Mouse (Mus musculus) cerebellum, adult 2 months (tissue): ENCODE measurements at regions not wholly inside any gene's neighbourhood (a gene's known extent, or its start where the extent isn't known, plus 50 kb on each side); places are given as distances from the start of the nearest gene placed in this dataset.

ENCODE experiments used
- DNase-seq, 2 experiments: peaks; one replicate each; pipeline ENCODE4 v3.0.0; 2021
- H3K27ac ChIP-seq: fragments of 200-500 bp; 2 replicates; pipeline ENCODE4 v1.5.1; 2012; ENCODE audit warnings: low read length, control low read depth, inconsistent platforms; ENCODE audit not compliant: insufficient read depth
- H3K27me3 ChIP-seq: fragments of 200-500 bp; 2 replicates; pipeline ENCODE4 v1.6.1; 2012; ENCODE audit warnings: inconsistent platforms, mild to moderate bottlenecking, low read length, moderate library complexity; ENCODE audit not compliant: control insufficient read depth, insufficient read depth
- H3K4me1 ChIP-seq: fragments of 200-500 bp; 2 replicates; pipeline ENCODE4 v1.6.1; 2011; ENCODE audit warnings: low read length; ENCODE audit not compliant: control insufficient read depth, insufficient read depth
- H3K4me3 ChIP-seq: fragments of 200-500 bp; replicated peaks from 2 replicates; pipeline ENCODE3; 2011; ENCODE audit warnings: mild to moderate bottlenecking, low read depth, low read length, control low read depth; ENCODE audit not compliant: insufficient read depth
- CTCF ChIP-seq: fragments of 200-500 bp; IDR thresholded peaks from 2 replicates; pipeline ENCODE4 v1.5.1; 2011; ENCODE audit warnings: low read depth, mild to moderate bottlenecking, control low read depth, low read length, moderate library complexity, borderline replicate concordance; ENCODE audit not compliant: insufficient read depth
- POLR2A ChIP-seq: fragments of 200-500 bp; IDR thresholded peaks from 2 replicates; pipeline ENCODE4 v1.6.1; 2011; ENCODE audit warnings: low read length, control low read depth, borderline replicate concordance; ENCODE audit not compliant: insufficient read depth
- WGBS: fragments of 180-500 bp; shearing (Covaris S2); methylation state at CpG from one replicate; pipeline ENCODE4 v1.1.7; 2018; 5-methylcytosine and 5-hydroxymethylcytosine counted together

GRCm38 (mm10) chr9:25655767-25656513 is 174.6 kb downstream of the Eepd1 start:
- TF ChIP-seq CTCF, result peak; percentile 38; the same call in 1 of the 2 replicates
- no peak for TF ChIP-seq POLR2A
- Histone ChIP-seq H3K4me3 (no peak overlapping the region), H3K27me3 (no peaks in the 10 kb centered on the region), H3K27ac (no peak overlapping the region), H3K4me1 (no peaks in the 10 kb centered on the region)
- DNase-seq, result peak; percentile 12 to 22
- 3% methylated on average over 3 of the region's 3 CpGs for WGBS

DNA sequence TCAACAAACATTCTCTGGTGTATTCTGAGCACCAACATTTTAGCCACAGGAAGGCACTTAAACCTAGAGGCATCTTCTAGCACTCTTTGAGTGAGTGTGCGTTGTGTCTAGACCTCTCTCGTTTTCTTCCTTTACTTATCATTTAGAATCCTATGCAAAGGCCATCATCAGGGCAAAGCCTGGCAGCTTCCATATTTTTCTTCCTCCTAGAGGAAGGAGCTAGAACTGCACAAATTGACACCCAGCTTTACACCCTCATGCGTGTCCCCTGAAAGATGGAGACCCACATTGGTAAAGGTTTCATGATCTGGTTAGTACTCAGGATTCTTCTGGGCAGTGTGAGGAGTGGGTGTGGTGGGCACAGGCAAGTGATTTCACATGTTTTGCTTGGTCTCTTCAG is 175.2 kb downstream of the Eepd1 start:
- TF ChIP-seq POLR2A (no peak), CTCF (no peak)
- 95% methylated on average over 3 of the region's 3 CpGs for WGBS
- Histone ChIP-seq H3K4me1 (no peaks in the 10 kb centered on the region), H3K4me3 (no peak overlapping the region), H3K27me3 (no peaks in the 10 kb centered on the region), H3K27ac (no peak overlapping the region)
- DNase-seq, result no peak

- no peak for DNase-seq
- no peaks in the 10 kb centered on the region for H3K27me3 ChIP-seq
- no peak for TF ChIP-seq POLR2A
- no peak for TF ChIP-seq CTCF
- 87% methylated on average over 4 of the region's 4 CpGs for WGBS
- H3K4me3 ChIP-seq, result no peak overlapping the region
- H3K27ac ChIP-seq, result no peak overlapping the region
- no peaks in the 10 kb centered on the region for H3K4me1 ChIP-seq
Measured at GRCm38 (mm10) chr9:25683635-25684333, 202.4 kb downstream of the Eepd1 start.

- Histone ChIP-seq H3K4me1 (no peaks in the 10 kb centered on the region), H3K27me3 (no peaks in the 10 kb centered on the region), H3K4me3 (no peak overlapping the region), H3K27ac (no peak overlapping the region)
- no peak for TF ChIP-seq POLR2A
- TF ChIP-seq CTCF, result peak; percentile 74
- WGBS, result 24% methylated on average over 5 of the region's 5 CpGs
- peak; percentile 19 to 20 for DNase-seq
Measured at GRCm38 (mm10) chr9:25693632-25694031, 212.3 kb downstream of the Eepd1 start.

DNA sequence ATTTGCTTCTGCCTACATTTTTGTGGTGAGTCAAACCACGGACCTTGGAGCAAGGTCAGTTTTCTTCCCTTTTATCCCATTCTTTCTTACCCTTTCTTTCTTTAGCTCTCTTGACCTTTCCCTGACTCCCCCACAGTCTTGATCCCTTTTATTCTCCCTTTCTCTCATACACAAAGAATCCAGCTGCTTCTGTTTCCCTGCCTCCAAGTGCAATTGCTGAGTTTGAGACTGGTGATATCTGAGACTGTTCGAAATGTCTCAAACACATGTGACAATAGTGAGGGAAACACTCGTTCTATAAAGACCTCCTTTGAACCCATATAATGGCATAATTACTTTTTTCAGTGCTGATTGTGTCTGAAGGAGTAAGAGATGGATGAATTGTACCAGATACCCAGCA is 213.7 kb downstream of the Eepd1 start:
- H3K4me3 ChIP-seq, result no peak overlapping the region
- TF ChIP-seq CTCF (no peak), POLR2A (no peak)
- no peaks in the 10 kb centered on the region for H3K4me1 ChIP-seq
- H3K27ac ChIP-seq, result no peak overlapping the region
- DNase-seq, result no peak
- H3K27me3 ChIP-seq, result no peaks in the 10 kb centered on the region
- 37% methylated on average over 3 of the region's 3 CpGs for WGBS

GRCm38 (mm10) chr9:25713636-25714035 is 232.3 kb downstream of the Eepd1 start:
- H3K4me3 ChIP-seq, result no peak overlapping the region
- H3K4me1 ChIP-seq, result no peaks in the 10 kb centered on the region
- no peak for DNase-seq
- no peak for TF ChIP-seq POLR2A
- no peak for TF ChIP-seq CTCF
- no peak overlapping the region for H3K27ac ChIP-seq
- H3K27me3 ChIP-seq, result no peaks in the 10 kb centered on the region

DNA sequence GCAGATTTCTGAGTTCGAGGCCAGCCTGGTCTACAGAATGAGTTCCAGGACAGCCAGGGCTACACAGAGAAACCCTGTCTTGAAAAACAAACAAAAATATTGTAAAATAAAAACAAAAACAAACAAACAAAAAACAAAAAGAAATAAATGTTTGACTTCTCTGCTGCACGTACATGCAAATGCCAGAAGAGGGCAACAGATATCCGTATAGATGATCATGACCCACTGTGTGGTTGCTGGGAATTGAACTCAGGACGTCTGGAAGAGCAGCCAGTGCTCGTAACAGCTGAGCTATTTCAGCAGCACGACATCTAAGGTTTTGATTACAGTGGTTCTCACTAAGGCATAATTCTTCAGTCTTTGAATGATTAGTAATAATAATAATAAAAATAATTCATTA is 262.8 kb downstream of the Eepd1 start:
- no peaks in the 10 kb centered on the region for H3K4me1 ChIP-seq
- H3K4me3 ChIP-seq, result no peak overlapping the region
- no peak for DNase-seq
- 68% methylated on average over 6 of the region's 6 CpGs for WGBS
- H3K27ac ChIP-seq, result no peak overlapping the region
- peak; percentile 18; the same call in 1 of the 2 replicates for TF ChIP-seq CTCF
- TF ChIP-seq POLR2A, result no peak
- no peaks in the 10 kb centered on the region for H3K27me3 ChIP-seq

DNA sequence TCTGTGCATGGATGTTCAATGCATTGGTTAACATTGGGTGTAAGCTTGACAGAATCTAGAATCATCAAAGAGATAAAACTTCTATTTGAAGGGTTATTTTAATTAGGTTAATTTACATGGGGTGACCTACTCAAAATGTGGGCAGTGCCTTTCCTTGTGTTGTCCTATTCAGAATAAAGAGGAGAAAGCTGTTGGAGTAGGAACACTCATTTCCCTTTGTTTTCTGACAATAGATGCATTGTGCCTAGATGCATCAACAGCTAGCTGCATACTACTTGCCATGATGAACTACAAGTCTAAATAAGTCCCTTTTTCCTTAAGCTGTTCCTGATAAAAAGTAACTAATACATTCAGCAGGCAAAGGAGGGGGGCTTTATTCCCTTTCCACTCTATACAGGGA is 269.8 kb downstream of the Eepd1 start:
- Histone ChIP-seq H3K27me3 (no peaks in the 10 kb centered on the region), H3K27ac (no peak overlapping the region), H3K4me1 (no peaks in the 10 kb centered on the region), H3K4me3 (no peak overlapping the region)
- TF ChIP-seq POLR2A (no peak), CTCF (no peak)
- DNase-seq, result no peak
